Mouse (Mus musculus): ENCODE data around the gene Foxp4. TPM values are rescaled to one million over a fixed set of nuclear protein-coding genes. Genes with fewer than 3 reads are reported as not detected.

Gene Foxp4
- total RNA-seq, 4 experiments from 2014 or later = 39.9 to 63.6 (median 49.6) TPM

DNA sequence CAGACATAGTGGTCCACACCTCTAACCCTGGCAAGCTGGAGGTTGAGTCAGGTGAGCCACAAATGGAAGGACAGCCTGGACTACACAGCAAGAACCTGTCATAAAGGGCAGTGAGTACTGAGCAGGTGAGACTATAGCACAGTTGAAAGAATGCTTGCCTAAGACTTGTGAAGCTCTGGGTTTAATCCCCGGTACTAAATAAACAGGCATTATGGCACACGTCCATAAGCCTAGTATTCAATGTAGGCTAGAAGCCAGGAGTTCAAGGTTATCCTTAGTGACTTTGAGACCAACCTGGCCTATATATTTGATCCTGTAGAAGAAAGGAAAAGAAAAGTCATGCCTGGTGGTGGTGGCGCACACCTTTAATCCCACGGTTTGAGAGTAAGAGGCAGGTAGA, 12.1 kb upstream of the Foxp4 start:
- DNase-seq (ENCODE audit: low spot score in 2 of 2) = no peak

DNA sequence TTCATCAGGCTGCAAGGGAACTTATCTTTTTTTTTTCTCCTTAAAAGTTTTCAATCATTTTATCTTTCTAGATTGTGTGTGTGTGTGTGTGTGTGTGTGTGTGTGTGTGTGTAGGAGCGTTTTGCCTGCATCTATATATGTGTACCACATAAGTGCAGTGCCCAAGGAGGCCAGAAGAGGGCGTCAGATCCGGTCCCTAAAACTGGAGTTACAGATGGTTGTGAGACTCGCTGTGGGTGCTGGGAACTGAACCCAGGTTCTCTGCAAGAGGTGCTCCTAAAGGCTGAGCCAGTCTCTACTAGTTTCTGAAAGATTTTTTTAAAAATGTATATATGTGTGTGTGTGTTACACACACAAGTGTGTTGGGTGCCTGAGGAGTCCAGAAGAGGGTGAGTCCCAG, 5.0 kb upstream of the Foxp4 start:
- DNase-seq (ENCODE audit: low spot score in 2 of 2) = no peak

DNA sequence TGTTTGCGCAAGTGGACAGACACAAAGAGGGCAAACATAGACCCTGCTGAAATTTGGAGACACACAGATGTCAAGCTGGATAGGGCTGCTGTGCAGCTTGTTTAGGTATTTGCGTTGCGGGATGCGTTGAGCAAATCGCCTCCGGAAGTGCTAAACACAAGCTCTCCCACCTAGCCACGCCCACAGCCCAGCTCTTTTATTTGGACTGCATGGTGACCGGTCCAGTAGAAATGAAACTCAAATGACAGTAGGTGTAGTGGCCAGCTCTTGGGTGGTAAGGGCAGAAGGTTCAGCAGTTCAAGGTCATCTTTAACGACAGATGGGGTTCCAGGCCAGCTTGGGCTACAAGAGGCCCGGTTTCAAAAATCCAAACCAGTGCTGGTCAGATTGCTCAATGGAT, 1.5 kb upstream of the Foxp4 start:
- DNase-seq (ENCODE audit: low spot score in 2 of 2) = no peak

DNA sequence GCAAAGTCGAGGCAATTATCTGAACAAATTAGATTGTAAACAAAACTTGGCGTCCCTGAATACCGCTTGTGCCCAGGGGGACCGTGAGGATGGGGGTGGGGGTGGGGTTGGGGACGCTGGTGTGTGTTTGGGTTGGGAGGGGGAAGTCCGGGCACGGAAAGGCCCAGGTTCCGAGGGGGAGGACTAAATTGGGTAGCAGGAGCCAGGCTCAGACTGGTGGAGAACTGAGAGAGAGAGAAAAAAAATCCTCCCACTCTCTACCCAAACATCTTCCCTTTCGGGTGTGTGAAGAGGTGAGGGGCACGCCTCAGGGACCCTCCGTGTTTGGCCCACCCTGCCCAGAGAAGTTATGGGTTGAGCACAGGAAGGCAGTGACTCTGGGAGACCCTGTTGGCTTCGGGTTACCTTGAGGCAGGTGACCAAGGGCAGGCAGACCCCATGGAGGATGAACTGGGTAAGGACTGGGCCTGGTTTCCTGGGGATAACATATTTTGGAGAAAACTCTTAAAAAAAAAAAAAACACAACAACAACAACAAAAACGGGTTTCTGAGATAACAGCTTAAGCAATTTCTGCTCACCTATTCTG, 988 bp upstream of the Foxp4 start:
- DNase-seq (ENCODE audit: low spot score in 2 of 2) = no peak

DNA sequence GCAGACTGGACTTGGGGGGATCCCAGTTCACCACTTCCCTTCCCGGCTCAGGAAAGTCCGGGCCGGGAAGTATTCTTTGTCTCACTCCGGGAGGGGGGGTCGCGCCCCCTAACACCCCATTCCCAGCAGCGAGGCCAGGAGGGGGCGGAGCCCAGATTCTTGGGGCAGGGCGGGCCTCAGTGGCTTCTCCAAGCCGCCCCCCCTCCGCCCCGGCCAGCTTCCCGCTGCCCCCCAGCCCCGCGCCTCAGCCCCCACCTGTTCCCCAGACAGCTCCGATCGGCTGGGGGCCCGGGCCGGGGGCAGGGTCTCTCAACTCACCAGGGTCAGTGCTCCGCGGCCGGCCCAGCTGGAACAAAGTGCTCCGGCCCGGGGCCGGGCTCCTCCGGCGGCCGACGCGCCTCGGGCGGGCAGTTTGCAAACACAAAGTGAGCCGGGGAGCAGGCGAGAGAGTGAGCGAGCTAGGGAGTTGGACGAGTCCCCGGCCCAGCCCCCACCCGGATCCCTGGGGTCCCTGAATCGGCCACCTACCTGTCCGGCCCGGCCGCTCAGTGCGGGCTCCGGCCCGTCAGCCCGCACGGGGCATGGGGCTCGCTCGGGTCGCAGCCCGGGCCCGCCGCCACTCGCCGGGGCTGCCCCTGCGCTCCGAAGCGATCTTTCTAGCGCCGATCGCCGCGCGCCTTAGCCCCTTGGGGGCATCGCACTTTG, 615 bp downstream of the Foxp4 start:
- DNase-seq (ENCODE audit: low spot score in 2 of 2) = no peak

DNA sequence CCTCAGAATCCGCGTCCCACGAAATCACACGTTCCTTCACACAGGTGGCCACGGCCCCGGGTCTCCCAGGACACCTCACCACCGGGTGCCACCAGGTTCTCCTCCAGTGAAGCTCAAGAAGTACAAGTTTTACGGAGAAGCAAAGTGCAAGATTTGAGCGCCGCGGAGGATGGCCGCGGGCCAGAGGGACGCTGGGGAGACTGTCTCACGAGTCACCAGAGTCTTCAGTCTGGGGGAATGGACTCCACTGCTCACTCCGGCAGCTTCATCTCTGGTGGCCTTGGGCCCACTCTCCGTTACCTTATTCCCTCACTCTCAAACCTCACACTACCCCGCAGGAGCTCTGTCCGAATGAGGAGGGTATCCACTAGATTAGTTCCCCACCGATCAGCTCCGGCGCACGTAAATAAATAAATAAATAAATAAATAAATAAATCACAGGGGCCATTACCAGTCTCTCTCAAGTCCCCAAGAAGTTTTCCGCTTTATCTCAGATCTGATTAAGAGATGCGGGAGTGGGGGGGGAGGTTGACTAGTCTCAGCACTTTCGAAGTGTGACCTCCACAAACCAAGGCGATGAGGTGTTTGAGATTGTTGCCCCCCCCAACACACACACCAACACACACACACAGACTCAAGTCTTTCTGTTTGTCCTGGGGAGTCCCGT, 1.3 kb downstream of the Foxp4 start:
- no peak for DNase-seq (ENCODE audit: low spot score in 2 of 2)

DNA sequence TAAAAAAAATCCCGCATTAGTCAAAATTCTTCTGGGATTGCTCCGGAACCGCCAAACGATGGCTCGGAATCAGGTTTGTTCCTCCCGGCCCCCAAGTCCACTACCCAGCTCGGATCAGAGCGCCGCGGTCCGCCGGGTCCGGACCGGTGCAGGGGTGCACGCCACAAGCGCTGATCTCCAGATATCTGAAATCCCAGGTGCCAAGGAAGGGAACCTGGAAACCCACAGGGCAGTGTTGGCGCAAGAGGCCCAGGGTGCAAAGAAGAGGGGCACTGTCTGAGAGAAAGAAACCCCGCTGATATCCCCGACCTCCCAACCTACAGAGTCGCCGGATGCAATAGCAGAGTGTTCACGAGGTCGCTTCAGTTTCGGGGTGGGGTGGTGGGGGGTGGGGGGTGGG, 1.9 kb downstream of the Foxp4 start:
- DNase-seq (ENCODE audit: low spot score in 2 of 2) = no peak

DNA sequence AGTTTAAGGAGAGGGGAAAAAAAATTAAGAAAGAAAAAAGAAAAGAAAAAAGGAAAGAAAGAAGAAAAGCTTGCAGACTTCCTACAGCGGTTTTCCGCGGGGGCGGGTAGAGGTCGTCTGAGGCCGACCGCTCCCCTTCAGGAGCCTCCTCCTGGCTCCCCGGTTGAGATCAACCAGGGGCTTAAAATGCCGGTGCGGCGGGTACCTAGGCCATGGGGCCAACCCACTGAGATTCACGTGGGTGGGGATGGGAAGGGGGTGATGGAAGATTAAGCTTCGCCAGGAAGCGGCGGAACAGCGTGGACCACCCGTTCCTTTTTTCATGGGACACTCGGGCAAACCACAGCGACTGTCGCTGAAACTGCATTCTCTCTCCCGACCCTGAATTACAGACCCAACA, 2.3 kb downstream of the Foxp4 start:
- no peak for DNase-seq (ENCODE audit: low spot score in 2 of 2)

DNA sequence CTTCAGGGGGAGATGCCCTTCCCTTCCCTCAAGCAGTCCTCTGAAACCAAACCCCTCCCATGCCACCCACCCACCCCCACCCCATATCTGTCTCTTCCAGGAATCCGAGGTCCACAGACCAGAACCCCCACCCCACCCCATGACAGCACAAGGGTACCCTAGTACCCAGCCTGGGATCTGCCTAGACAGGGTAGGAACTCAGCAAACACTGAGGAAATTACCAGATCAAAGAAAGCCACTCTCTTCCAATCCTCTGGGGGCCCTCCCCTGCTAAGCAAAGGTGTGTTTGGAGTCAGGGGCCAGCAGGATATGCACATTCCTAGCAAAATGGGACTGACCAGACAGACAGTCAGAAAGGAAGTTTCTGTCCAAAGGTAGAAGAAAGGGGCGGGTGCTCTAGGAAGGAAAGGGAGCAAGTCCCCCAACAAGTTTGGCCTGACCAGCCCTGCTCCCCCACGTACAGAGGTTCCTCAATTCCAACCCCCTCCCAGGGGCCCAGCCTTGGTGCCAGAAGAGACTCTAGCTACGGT, 3.2 kb downstream of the Foxp4 start:
- no peak for DNase-seq (ENCODE audit: low spot score in 2 of 2)

DNA sequence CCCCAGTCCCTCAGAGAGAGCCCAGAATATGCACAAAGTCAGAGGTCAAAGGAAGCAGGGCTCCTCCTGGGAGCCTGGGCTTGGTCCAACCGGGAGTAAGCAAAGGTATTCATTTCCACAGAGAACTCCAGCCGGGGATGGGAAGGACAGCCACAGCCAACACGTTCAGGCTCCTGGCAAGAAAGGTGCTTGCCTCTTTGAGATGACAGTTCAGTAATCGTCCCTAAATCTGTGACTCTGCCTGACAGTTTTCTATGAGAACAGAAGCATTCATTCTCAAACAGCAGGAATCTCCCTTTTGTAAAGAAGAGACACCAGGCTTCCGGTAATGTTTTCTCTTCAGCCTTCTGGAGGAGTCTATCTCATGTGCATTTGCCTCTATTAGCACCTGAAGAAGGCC, 4.6 kb downstream of the Foxp4 start:
- DNase-seq (ENCODE audit: low spot score in 2 of 2) = no peak

DNA sequence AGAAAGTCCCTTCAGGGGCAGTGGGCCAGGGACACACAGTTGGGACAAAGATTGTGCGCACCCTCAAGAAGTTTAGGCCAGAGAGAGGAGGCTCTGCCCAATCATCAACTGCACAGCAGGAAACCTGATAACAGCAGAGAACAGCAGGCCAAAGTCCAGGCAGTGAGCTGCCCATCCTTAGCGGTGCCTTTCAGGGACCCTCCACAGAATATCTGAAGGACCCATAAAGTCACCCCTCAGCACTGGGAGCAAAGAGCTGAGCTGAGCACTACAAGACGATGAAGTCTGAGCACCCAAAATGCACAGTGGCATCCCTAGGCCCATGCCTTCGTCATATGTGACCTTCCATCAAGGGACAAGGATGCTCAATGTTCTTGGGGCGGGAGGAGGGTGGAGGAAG, 6.5 kb downstream of the Foxp4 start:
- no peak for DNase-seq (ENCODE audit: low spot score in 2 of 2)

DNA sequence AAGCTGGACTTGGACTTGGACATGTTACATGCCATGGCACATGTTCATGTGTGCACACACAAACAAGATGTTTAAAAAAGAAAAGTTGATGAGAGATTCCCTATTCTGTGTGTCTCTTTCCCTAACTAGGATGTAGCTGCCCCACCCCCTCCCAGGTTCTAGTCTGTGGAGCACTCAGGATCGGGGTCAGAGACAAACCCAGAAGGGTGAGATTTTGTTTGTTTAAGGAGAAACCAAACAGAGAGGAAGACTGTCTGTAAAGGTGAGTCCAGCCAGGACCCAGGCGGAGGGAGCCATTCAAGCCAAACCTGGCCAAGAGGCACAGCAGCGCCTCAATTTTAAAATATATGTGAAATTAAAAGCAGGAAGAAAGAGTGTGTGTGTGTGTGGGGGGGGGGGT, 7.2 kb downstream of the Foxp4 start:
- no peak for DNase-seq (ENCODE audit: low spot score in 2 of 2)

DNA sequence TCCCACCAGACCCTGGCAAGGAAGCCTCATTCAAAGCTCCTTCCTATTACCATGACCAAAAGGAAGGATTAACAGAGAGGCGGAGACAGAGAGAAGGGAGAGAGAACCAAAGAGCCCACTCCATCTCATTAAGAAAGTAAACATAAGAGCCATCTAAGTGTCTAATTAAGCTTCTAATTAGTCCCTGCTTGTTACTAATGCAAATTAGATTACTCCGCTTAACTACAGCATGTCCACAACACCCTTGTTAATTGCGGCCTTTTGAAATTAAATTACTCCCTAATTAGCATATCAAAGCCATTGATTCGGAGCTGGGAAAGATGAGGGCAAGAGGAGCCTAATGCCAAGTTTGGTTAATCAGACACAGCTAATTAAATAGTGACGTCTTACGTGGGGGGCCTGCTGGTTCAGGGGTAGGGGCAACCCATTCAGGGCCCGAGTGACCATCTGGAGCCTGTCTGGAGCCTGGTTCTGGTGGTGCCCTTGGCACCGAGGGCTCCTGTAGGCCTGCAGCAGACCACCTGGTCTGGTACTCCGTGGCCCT, 9.7 kb downstream of the Foxp4 start:
- DNase-seq (ENCODE audit: low spot score in 2 of 2) = no peak

DNA sequence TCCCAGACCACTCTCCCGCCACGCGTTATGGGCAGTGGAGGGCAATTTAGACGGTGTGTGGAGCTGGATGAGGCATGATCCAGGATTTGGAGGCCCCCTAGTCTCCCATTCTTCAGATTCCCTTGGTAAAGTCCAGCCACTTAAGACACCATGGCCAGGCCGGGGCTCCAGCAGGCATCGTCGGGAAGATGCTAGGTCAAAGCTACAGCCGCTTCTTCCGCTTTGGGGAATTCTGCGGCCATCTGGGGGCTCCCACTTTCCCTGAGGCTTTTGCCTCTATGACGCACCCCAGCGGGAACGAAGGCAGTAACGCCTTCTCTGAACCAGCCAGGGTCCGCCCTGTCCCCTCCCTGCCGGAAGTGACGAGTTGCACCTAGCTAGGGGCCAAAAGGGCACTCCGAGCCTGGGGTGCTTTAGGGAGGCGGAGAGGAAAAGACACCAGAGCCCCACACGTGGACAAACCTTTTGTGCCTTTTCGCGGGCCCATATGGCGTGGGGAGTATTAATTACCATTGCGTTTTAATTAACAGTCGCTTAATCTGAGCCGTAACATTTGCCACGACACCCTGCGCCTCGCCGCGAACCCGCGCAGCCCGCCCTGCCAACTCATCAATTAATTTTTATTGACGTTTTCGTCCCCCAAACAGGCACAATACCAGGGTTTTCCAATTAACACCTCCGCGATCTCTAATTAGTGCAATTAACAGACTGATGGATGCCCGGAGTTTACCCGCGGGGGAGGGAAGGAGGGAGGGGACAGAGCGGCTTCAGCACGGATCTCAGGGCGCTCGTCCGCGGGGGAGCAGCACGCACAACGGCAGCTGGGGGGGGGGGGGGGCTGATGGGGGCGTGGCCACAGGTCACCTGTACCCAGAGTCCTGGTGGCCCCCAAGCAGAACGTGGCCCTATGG, 15.1 kb downstream of the Foxp4 start:
- DNase-seq (ENCODE audit: low spot score in 2 of 2) = no peak

DNA sequence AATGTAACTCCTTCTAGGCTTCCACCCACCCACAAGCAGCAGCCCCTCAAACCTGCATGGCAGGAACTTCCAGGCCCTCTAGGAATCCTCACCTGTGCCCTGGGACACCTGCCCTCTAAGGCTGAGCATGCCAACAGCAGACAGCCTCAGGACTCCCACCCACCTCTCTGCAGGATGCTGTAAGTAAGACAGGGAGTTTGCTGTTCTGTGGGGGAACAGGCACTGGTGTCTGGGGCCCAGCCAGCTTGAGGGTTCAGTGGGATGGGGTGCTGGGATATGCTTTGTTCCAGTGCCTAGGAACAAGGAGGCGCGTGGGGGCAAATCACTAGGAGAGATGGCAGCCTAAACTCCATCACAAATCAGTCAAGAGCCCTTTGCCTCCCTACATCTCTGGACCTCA, 16.4 kb downstream of the Foxp4 start:
- no peak for DNase-seq (ENCODE audit: low spot score in 2 of 2)

DNA sequence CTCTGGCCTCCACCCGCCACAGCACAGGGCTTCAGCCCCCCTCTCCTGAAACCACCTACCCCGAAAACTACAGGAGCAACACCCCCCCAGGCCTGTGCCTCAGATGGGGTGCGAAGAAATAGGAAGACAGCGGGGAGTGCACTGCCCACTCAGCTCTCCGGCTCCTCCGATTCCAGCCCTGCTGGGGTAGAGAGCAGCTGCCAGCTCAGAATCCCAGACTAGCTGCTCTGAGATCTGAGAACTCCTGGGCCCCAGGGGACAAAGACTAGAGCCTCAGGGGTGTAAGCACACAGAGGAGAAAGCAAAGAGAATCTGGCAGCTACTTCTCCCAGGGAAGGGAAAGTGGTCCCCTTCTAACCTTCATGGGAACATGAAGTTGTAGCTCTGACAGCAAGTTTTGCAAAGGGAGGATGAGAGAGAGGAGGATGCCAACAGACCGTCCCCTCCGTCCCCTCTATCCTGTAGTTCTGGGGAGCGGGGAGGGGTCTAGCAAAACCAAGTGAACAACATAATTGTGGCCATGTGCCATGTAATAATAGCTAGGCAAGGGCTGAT, 17.0 kb downstream of the Foxp4 start:
- DNase-seq (ENCODE audit: low spot score in 2 of 2) = no peak

DNA sequence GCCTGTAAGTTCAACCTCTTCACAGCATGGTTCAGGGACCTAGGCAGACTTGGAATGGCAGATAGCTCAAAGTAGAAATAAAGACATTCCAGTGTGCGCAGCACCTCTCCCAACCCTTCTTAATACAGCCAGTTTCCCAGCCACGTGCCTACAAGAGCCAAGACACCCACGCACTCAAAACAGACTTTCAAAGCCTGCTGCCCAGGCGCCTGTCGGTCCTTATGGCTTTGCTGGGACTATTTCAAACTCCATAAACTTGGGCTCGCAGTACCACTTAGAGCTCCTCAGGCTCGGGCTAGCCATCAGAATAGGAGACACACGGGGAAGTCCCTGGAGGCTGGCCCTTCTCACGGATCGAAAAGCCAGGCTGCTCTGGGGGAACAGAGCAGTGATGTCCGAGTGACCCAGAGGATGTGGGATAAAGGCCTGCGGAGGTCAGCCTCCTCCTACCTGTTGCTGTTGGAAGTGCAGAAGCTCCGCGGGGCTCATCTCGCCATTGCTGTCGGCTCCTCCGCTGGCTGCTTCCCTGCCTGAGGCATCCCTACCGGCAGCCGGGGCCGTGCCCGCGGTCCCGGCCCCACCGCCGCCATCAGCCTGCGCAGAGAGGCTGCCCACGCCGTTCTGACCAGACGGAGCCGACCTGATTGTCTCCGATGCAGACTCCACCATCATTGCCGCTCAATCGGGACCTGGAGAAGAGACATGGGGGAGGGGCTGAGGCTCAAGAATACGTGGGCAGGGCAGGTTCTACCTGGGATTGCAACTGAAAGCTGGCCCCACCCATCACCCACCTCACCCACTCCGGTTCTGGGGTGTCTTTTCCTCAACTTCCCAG, 20.4 kb downstream of the Foxp4 start:
- no peak for DNase-seq (ENCODE audit: low spot score in 2 of 2)

DNA sequence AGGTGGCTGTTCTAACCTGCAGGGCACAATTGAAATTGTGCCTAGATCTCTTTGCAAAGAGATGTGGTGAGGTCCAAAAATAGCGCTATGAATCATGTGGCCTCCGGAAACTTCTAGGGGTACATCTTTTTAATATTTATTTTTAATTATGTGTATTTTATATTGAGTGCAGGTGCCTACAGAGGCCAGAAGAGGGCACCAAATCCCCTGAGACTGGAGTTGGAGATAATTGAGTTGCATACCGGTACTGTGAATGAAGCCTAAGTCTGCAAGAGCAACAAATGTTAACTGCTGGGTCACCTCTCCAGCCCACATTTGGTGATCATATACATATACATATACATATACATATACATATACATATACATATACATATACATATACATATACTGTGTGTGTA, 22.7 kb downstream of the Foxp4 start:
- no peak for DNase-seq (ENCODE audit: low spot score in 2 of 2)

DNA sequence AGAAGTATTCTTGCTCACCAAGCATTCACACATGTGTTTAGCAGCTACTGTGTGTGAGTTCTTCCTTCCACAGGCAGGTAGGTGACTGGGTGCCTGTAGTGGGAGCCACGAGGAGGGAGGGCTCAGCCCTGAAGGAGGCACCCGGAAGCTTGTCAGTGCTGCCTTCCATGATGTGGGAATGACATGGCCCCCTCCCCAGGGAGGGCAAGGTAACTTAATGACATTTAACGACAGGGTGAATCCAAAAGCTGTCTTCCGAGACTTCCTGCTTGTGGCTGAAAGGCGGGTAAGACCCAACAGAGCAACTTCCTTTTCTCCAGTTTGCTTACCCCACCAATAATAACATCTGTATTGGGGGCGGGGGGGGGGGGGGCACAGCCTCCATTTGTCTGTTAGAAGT, 23.7 kb downstream of the Foxp4 start:
- DNase-seq (ENCODE audit: low spot score in 2 of 2) = no peak

DNA sequence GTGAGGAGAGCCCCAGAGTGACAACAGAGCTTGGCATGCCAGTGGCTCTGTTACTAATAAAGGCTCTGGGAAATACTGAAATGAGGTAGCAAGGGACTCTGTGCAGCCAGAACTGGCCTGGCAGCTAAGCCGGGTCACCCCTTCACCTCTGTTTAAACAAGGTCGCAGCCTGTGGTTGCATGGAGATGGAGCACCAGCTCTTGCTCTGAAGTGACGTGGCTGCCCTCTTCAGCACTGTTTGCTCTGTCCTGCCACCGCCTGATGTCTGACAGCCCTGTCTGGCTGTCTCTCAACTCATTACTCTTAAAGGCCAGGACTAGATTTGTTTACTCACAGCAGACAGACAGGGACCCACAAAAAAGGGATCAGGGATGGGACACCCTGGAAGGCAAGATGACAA, 25.3 kb downstream of the Foxp4 start:
- no peak for DNase-seq (ENCODE audit: low spot score in 2 of 2)

Data from left cerebral cortex, adult 8-10 months (tissue).